Mouse (Mus musculus): Measurements from ENCODE around the gene Zfp277. TPM values are rescaled to one million over a fixed set of nuclear protein-coding genes. Genes with fewer than 3 reads are reported as not detected.

The Zfp277 gene
- total RNA-seq (2021) = 10 to 100 TPM; 27.6 to 32.3 TPM
- long read RNA-seq, experiment 1, transcript Zfp277-201 (12 exons, 2,188 nt) = major isoform, 29 of 39 reads
- long read RNA-seq, experiment 1, partial matches to known transcripts = 8 of 39 reads
- long read RNA-seq, experiment 1, other reads (novel, unspliced or antisense) = 2 of 39 reads
- long read RNA-seq, experiment 2, transcript Zfp277-201 (12 exons, 2,188 nt) = major isoform, 28 of 37 reads
- long read RNA-seq, experiment 2, partial matches to known transcripts = 5 of 37 reads
- long read RNA-seq, experiment 2, other reads (novel, unspliced or antisense) = 4 of 37 reads

- peak; percentile 89 to 97 for DNase-seq (ENCODE audit: low spot score in 2 of 2)
Measured at GRCm38 (mm10) chr12:40445648-40446449, at the start of gene Zfp277, which contains the start of gene Dock4. TSS of gene Zfp277 (minus strand) at chr12:40445902. TSS of gene Dock4 (plus strand) at chr12:40445952.

DNA sequence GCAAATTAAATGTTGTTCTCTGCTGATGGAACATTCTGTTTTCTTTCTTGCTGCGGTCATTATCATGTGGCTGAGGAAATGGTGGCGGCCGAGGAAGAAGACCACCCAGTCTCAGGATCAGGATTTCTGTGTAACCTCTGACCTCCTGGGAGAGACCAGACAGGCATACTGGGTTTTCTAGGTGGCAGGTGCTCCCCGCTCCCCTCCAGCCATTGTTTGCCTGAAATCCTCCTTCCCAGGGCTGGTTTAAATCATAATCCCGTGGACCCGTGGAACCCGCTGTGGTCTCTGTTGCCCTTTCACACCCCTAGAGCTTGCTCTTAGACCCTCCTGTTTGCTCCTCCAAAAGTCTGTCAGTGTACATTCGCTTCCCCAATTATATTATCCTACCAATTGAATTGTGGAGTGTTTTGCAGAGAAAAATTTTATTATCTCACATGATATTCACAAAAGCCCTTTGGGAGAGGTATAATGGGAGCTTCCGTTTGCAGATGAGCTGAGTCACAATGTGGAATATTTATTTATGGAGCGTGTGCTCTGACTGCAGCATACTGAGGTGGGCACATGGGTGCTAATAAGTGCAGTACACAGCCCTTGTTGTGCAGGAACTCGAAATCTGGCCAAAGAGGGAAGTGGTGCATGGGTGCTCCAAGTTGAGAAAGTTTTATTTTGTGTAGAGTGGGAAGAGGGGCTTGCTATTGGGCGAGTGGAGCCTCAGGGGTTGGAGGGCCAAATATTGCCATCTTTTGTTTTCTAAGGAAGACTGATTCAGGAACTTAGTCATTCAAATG lies 40.5 kb upstream of the Zfp277 start:
- no peak for DNase-seq (ENCODE audit: low spot score in 2 of 2)

DNA sequence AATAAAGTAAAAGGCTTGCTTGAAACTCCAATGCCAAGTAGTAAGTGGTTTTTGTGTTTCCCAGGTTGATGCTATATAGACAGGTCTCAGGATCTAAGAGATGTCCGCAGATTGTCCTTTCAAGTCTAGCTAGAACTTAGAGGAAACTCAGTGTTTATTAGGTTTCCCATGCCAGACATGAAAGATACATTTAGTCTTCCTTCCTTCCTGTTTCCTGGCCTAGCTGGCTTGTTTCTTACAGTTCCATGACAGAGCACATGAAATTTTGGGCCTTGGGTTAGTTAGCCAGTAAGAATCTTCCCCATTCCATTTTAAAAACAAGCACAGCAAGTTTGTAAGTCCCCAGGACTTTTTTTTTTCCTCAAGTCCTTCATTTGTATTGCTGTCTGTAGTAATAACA lies 39.5 kb upstream of the Zfp277 start:
- DNase-seq (ENCODE audit: low spot score in 2 of 2) = no peak

DNA sequence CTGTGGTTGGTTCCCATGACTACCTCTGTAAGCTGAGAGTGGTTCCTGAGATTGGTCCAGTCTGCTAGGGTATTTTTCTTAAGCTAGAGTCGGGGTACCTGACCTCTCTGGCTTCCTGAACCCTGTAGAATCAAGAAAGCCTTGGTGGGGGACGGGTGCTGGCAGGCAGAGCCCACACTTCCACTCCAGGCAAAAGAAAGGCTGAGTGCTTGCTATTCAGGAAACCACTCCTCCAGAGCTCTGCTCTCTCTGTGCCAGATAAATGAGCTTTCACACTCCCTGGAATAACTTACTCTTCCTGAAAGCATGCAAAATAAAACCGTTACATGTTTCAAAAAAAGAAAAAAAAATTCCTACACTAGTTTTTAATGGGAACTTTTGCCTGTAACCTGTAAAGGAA lies 38.5 kb upstream of the Zfp277 start:
- DNase-seq (ENCODE audit: low spot score in 2 of 2) = no peak

GRCm38 (mm10) chr12:40477621-40478452 lies 32.1 kb upstream of the Zfp277 start:
- no peak for DNase-seq (ENCODE audit: low spot score in 2 of 2)

GRCm38 (mm10) chr12:40473709-40474108 lies 28.0 kb upstream of the Zfp277 start:
- DNase-seq (ENCODE audit: low spot score in 2 of 2) = no peak

DNA sequence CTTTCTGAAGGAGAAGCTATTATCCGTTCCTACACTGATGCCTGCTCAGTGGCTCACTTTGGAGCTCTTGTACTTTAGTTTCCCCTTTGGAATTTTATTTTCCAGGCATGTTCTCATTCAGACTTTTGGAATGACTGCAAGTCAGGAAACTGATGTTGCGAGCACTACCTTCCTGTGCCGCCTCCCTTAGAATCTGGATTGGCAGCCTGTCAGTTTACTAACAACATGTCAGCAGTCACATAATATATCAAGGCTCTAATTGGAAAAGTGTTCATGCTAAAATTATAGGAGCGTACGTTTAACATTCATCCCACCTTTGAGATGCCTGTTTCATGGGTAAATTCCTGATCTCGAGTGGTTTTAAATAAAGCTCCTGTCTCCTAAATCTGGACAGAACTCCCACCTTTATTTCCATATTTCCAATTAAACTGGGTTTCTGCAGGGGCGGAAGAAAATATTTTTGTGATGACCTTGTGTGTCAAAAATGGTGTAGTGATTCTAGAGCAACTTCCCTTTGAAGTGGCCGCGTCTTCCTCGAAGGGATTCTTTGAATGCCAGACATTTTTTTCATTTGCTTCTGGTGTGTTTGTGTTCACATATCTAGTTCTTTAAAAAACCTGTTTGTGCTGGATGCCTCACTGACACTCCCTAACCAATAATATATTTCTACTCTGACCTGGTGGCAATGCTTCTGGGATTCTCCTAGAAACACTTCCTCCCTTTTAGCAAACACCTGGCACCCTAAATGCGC lies 26.1 kb upstream of the Zfp277 start:
- DNase-seq (ENCODE audit: low spot score in 2 of 2) = no peak

DNA sequence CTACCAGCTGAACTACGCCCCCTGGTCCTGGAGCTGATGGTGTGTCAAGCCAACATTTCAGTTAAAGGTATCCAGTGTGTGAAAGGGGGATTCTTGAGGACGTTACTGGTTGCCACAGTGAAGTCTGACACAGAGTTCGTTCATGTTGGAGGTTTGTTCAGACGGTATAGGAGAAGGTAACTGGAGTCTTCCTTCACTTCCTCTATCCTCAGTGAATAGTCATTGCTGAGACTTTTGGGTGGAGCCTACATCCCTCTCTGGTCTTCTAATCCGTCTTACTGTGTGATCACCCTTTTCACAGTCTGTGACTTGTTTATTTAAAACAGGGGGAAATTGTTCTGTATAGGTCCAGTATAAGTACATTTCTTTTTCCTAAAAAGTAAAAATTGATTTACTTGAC lies 23.3 kb upstream of the Zfp277 start:
- DNase-seq (ENCODE audit: low spot score in 2 of 2) = no peak

GRCm38 (mm10) chr12:40468235-40468634 lies 22.5 kb upstream of the Zfp277 start:
- DNase-seq (ENCODE audit: low spot score in 2 of 2) = no peak

GRCm38 (mm10) chr12:40464282-40464681 lies 18.6 kb upstream of the Zfp277 start:
- DNase-seq (ENCODE audit: low spot score in 2 of 2) = no peak

DNA sequence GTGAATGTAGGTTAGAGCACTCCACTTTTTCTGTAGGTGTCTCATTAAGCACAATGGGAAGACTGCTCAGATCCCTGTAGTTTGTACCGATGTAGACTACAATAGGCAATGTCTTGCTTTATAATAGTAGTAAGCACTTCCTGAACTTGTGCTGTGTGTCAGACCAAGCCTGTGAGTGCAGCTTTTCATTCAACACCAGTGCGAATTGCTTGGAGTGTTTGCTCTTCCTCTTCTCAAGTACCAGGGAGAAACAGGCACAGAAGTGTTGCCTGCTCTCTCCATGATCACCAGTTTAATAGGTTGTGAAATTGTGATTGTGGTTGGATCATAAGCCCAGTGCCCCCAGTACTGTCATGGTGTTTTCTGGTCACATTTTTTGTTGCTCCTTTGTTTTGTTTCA lies 18.1 kb upstream of the Zfp277 start:
- DNase-seq (ENCODE audit: low spot score in 2 of 2) = no peak

DNA sequence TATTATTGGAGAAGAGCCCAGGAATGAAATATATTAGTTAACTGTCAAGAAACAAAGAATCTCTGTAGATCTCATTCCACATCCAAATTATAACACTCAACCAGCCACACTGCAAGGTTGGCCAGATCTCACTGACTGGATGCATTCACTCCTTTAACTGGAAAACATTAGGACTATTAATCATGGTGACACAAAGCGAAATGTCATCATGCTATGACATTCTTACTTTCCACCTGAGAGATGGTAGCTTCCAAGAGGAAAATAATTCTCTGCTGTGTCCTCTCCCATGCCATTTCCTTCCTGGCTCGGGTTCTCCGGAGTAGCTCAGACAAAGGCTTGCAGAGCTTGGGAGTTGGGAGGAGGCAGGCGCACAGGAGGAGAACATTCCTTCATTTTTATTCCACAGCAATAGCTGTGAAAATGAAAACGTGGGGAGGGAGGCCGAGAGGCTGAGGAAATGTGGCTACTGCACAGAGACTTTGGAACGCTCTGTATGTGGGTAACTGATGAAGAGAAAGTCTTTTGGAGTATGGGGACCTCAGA lies 17.1 kb upstream of the Zfp277 start:
- no peak for DNase-seq (ENCODE audit: low spot score in 2 of 2)

DNA sequence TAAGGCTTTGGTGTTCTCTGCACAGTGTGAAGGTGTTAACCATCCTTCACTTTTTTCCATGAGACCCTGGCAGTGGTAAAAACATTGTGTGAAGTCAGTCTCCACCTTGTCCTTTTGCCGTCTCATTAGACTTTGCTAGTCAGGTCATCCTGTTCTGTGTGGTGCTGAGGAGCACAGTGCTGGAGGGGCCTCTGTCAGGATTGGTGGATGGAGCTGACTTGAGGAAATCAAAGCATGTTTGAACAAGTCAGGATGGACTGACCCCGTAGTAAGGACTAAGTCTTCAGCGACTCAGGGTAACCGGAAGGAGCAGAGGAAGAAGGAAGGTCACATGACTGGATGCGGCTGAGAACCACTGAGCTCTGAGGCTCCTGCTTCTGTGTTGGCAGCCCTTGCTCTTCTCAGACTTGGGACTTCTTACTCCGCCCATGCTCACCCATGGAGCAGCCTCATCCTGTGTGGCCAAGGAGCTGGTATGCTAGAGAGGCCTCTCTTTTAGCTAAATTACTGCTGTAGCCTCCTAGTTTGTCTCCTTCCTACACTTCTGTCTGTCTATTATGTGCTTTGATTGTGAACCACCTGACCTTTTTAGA lies 14.1 kb upstream of the Zfp277 start:
- no peak for DNase-seq (ENCODE audit: low spot score in 2 of 2)

DNA sequence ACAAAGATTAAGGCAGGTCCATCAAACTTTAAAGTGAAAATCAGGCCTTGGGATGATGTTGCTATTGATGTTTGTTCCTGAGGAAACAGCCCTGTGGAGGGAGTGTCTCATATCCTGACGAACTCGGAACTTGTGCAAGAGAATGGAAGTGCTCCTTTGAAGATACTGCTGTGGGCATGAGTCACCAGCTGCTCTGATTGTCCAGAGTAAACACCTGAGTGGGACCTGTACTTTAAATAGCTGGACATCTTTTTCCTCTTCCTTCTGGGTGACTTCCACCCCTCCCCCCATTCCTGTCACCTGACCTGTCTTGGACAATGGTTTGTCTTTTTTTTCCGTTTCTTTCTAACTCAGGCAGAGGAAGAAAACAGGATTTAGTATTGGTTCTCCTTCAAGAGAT lies 13.3 kb upstream of the Zfp277 start:
- DNase-seq (ENCODE audit: low spot score in 2 of 2) = no peak

- DNase-seq (ENCODE audit: low spot score in 2 of 2) = no peak
Measured at GRCm38 (mm10) chr12:40456517-40456916, 10.8 kb upstream of the Zfp277 start.

- no peak for DNase-seq (ENCODE audit: low spot score in 2 of 2)
Measured at GRCm38 (mm10) chr12:40449119-40449795, 3.6 kb upstream of the Zfp277 start.

- DNase-seq (ENCODE audit: low spot score in 2 of 2) = no peak
Measured at GRCm38 (mm10) chr12:40447561-40448355, 2.1 kb upstream of the Zfp277 start.
